Mouse (Mus musculus) 3T3-L1 (cell line): ENCODE measurements around the gene Adcy4.

Experiments used
- DNase-seq: peaks from one replicate; pipeline ENCODE4 v3.0.0-alpha.2; 2015; ENCODE audit warnings: low read depth, low spot score

The Adcy4 gene

DNA sequence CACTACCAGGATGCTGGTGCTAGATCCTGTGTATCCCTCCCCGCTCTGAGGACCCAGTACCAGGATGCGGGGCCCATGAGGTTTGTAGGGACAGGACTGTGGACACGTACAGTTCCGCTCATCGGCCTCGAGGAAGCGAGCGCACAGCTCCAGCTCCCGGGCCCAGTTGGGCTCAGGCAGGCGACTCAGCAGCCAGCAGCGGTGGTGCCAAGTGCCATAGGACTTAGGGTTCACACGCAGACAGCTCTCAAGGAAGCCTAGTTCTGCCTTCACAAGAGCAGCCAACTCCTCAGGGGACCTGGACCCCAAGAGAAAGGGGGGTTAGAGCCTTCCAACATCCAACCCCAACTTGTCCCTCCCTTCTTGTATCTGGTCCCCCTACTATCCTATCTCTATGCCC is 63.2 kb downstream of the Adcy4 start:
- DNase-seq, result no peak

DNA sequence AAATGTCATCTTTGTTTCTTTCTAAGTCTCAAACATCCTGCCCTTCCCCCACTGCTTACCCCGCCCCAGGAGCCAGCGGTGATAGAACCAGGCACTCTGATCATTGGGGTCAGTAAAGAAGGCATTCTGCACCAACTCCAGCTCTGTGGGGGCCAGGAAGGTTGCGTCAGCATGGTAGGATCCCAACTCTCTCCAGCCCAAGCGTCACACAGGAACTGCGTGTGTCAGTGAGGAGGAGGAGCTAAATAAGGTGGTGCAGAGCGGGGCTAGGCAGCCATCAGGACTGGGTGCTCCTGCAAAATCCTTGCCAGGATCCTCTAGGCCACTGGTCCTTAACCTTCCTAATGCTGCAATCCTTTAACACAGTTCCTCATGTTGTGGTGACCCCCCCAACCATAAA is 64.2 kb downstream of the Adcy4 start:
- no peak for DNase-seq
